Mouse (Mus musculus) bone marrow macrophage, adult 2 months (primary cell): Measurements from ENCODE around the gene Krtap2-4. TPM values are rescaled to one million over a fixed set of nuclear protein-coding genes. Genes with fewer than 3 reads are reported as not detected.
"Not testable (repeated sequence)": the region's sequence is repeated elsewhere in the genome, so short reads cannot be mapped to it uniquely, and the experiment has no call there.

Source experiments
- H3K27ac ChIP-seq: 2 replicates; pipeline ENCODE4 v1.5.1; 2012; ENCODE audit warnings: low read depth, low read length; ENCODE audit not compliant: insufficient read depth
- H3K4me1 ChIP-seq: 2 replicates; pipeline ENCODE4 v1.6.1; 2012; ENCODE audit warnings: low read length; ENCODE audit not compliant: control insufficient read depth, insufficient read depth
- H3K4me3 ChIP-seq: 2 replicates; pipeline ENCODE4 v1.5.1; 2012; ENCODE audit warnings: mild to moderate bottlenecking, low read length, moderate library complexity; ENCODE audit not compliant: insufficient read depth
- CTCF ChIP-seq: IDR thresholded peaks from 2 replicates; pipeline ENCODE4 v1.5.1; 2012; ENCODE audit warnings: low read depth, mild to moderate bottlenecking, low read length, moderate library complexity
- POLR2A ChIP-seq: IDR thresholded peaks from 2 replicates; pipeline ENCODE4 v1.6.1; 2012; ENCODE audit warnings: mild to moderate bottlenecking, low read depth, low read length, borderline replicate concordance
- polyA plus RNA-seq: library from polyadenylated mRNA; stranded (reverse); fragments of >200 nt; gene quantifications from 2 replicates; pipeline ENCODE4 v1.2.4, GENCODE M21; 2012; ENCODE audit not compliant: missing spikeins, insufficient read depth, insufficient read length

Krtap2-4 gene
- polyA plus RNA-seq: not detected in 2 replicates

GRCm38 (mm10) chr11:99614796-99615363 lies at the start of gene Krtap2-4:
Gene Krtap2-4, minus strand, starts transcription at chr11:99614846.
- Histone ChIP-seq H3K4me1 (no peaks in the 10 kb centered on the region), H3K27ac (no peak within 1 kb of the TSS), H3K4me3 (no peak within 1 kb of the TSS)
- TF ChIP-seq CTCF (no peak), POLR2A (no peak)

GRCm38 (mm10) chr11:99662802-99663201 lies 48.2 kb upstream of the Krtap2-4 start:
- H3K27ac ChIP-seq: no peak overlapping the region
- H3K4me1 ChIP-seq: no peaks in the 10 kb centered on the region
- H3K4me3 ChIP-seq: no peak overlapping the region
- TF ChIP-seq POLR2A: no peak
- TF ChIP-seq CTCF: no peak

- TF ChIP-seq CTCF (no peak), POLR2A (no peak)
- Histone ChIP-seq H3K4me1 (no peaks in the 10 kb centered on the region), H3K4me3 (no peak overlapping the region), H3K27ac (no peak overlapping the region)
Measured at GRCm38 (mm10) chr11:99659256-99659655, 44.6 kb upstream of the Krtap2-4 start.

DNA sequence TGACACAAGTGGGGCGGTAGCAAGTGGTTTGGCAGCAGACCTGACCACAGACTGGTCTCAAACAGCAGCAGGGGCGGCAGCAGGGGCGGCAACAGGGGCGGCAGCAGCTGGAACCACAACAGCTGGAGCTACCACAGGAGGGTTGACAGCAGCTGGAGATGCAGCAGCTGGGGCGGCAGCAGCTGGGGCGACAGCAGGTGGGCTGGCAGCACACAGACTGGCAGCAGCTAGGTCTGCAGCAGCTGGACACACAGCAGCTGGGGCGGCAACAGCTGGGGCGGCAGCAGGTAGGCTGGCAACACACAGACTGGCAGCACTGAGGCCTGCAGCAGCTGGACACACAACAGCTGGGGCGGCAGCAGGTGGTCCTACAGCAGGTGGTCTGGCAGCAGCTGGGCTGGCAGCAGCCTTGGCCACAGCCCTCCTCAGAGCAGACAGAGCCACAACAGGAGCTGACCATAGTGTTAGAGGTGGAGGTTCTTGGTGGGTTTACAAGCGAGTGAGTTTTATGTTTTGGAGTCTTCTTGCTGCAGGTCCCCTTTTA lies 43.9 kb upstream of the Krtap2-4 start, which contains the start of gene Gm11563:
Gene Gm11563 (minus strand): TSS at position 494 of the 544 bp plus-strand sequence.
- H3K4me3 ChIP-seq, H3K27ac ChIP-seq, H3K4me1 ChIP-seq: not testable (repeated sequence)

- Histone ChIP-seq H3K27ac (no peak overlapping the region), H3K4me1 (no peaks in the 10 kb centered on the region), H3K4me3 (no peak overlapping the region)
- TF ChIP-seq CTCF (no peak), POLR2A (no peak)
Measured at GRCm38 (mm10) chr11:99657051-99657450, 42.4 kb upstream of the Krtap2-4 start.

- Histone ChIP-seq H3K4me1 (no peaks in the 10 kb centered on the region), H3K27ac (no peak within 1 kb of the TSS)
- no peak for TF ChIP-seq CTCF
- no peak for TF ChIP-seq POLR2A
Measured at GRCm38 (mm10) chr11:99650136-99650535, 35.5 kb upstream of the Krtap2-4 start, which contains the start of gene Gm11555. Gene Gm11555, minus strand, starts transcription at chr11:99650236.

DNA sequence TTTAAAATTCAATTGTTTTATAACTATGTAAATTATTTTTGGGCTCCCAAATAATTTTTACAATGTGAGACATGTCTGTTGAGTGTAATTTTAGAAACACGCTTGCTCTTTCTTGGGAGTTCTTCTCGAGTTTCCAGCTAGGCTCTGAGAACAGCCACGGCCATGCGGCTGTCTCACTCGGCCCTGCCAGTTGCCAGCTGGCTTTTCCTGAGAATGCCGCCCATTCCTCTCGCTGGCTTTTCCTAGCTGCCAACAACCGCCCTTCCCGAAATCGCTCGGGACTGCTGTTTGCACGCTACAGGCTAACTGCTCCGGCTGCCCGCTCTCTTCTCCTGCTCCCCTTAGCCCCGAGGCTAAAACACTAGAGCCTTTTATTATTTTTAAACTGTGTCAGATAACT lies 31.8 kb upstream of the Krtap2-4 start:
- H3K4me1 ChIP-seq: no peaks in the 10 kb centered on the region
- TF ChIP-seq POLR2A: no peak
- TF ChIP-seq CTCF: no peak
- H3K27ac ChIP-seq: no peak overlapping the region
- H3K4me3 ChIP-seq: no peak overlapping the region

More at GRCm38 (mm10) chr11:99650136-99650535, 35.5 kb upstream of the Krtap2-4 start, which contains the start of gene Gm11555:
- H3K4me3 ChIP-seq: no peak within 1 kb of the TSS

DNA sequence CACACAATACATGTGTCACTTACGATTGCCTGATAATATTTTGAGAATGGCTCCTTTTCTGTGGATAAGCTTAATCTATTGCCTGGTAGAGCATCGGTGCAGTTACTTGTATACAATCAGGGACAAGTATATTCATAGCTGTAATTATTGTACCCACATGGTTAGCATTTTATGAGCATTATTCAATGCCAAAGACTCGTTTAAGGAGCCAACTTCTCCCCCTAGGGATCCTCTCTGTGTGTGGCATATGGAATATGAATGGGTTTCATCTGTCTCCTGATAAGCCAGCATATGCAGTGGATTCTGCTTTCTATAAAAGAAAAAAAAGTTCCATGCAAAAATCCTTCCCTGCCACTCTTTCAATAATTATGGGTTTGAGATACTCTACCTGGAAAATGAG lies 29.7 kb upstream of the Krtap2-4 start:
- TF ChIP-seq CTCF (no peak), POLR2A (no peak)
- Histone ChIP-seq H3K27ac (no peak overlapping the region), H3K4me1 (no peaks in the 10 kb centered on the region), H3K4me3 (no peak overlapping the region)

DNA sequence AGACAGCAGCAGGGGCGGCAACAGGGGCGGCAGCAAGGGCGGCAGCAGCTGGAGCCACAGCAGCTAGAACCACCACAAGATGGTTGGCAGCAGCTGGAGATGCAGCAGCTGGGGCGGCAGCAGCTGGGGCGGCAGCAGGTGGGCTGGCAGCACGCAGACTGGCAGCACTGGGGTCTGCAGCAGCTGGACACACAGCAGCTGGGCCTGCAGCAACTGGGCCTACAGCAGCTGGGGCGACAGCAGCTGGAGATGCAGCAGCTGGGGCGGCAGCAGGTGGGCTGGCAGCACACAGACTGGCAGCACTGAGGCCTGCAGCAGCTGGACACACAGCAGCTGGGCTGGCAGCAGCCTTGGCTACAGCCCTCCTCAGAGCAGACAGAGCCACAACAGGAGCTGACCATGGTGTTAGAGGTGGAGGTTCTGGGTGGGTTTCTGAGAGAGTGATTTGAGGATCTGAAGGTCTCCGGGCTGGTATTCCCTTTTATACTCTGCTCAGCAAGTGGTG lies 29.0 kb upstream of the Krtap2-4 start, which contains the start of gene Krtap4-7:
Gene Krtap4-7 (minus strand): TSS at position 455 of the 505 bp plus-strand sequence.
- H3K27ac ChIP-seq, H3K4me1 ChIP-seq, H3K4me3 ChIP-seq: not testable (repeated sequence)

- TF ChIP-seq POLR2A (no peak), CTCF (no peak)
Measured at GRCm38 (mm10) chr11:99640926-99641325, 26.3 kb upstream of the Krtap2-4 start.

GRCm38 (mm10) chr11:99637086-99637485 lies 22.4 kb upstream of the Krtap2-4 start:
- no peak for TF ChIP-seq POLR2A
- TF ChIP-seq CTCF: no peak
- H3K27ac ChIP-seq: no peak overlapping the region
- H3K4me1 ChIP-seq: no peaks in the 10 kb centered on the region
- H3K4me3 ChIP-seq: no peak overlapping the region

More at GRCm38 (mm10) chr11:99640926-99641325, 26.3 kb upstream of the Krtap2-4 start:
- Histone ChIP-seq H3K4me3 (no peak overlapping the region), H3K4me1 (no peaks in the 10 kb centered on the region), H3K27ac (no peak overlapping the region)
